Mouse (Mus musculus): ENCODE measurements around the gene Retreg1.

GRCm38 (mm10) chr15:25929518-25929917, 86.5 kb downstream of the Retreg1 start:
- no peak for TF ChIP-seq CTCF (IDR thresholded peaks at IDR 0.05; ENCODE audit: borderline replicate concordance, insufficient read depth, low read length)
- no peak for TF ChIP-seq POLR2A (IDR thresholded peaks at IDR 0.05; ENCODE audit: low read depth, low read length)
